Mouse (Mus musculus): ENCODE results near the gene Nfu1. TPM values are rescaled to one million over a fixed set of nuclear protein-coding genes. Genes with fewer than 3 reads are reported as not detected.

The Nfu1 gene
- total RNA-seq, 2 experiments from 2014 or later: 80.8 to 103 TPM

GRCm38 (mm10) chr6:87068209-87068608 is 59.2 kb downstream of the Nfu1 start:
- no peak for ATAC-seq (replicated peaks; ENCODE audit: poor library complexity, severe bottlenecking)

- no peak for ATAC-seq (replicated peaks; ENCODE audit: poor library complexity, severe bottlenecking)
Measured at GRCm38 (mm10) chr6:87069195-87069900, 60.3 kb downstream of the Nfu1 start.

- ATAC-seq (replicated peaks; ENCODE audit: poor library complexity, severe bottlenecking): no peak
Measured at GRCm38 (mm10) chr6:87070641-87071040, 61.6 kb downstream of the Nfu1 start.

- no peak for ATAC-seq (replicated peaks; ENCODE audit: poor library complexity, severe bottlenecking)
Measured at GRCm38 (mm10) chr6:87072759-87073158, 63.7 kb downstream of the Nfu1 start.

- ATAC-seq (replicated peaks; ENCODE audit: poor library complexity, severe bottlenecking): peak; percentile 59
Measured at GRCm38 (mm10) chr6:87075092-87075685, 66.2 kb downstream of the Nfu1 start.

Other genes starting within 250 kb of the Nfu1 start
- gene Anxa4, start 215.7 kb upstream of the Nfu1 start, total RNA-seq (2014; fragmentation: Nextera tagmentation): 11.9 and 16.4 TPM in 2 replicates
- gene Anxa4, start 215.7 kb upstream of the Nfu1 start, total RNA-seq (2017): 16.4 and 17.7 TPM in 2 replicates
- gene Aak1, start 159.7 kb upstream of the Nfu1 start, total RNA-seq (2014; fragmentation: Nextera tagmentation): 28.2 and 40.2 TPM in 2 replicates
- gene Aak1, start 159.7 kb upstream of the Nfu1 start, total RNA-seq (2017): 6.5 and 6.7 TPM in 2 replicates
- 17.9 and 23.4 TPM in 2 replicates for gene Gfpt1, start 33.6 kb downstream of the Nfu1 start, total RNA-seq (2014; fragmentation: Nextera tagmentation)
- 22.4 and 26.8 TPM in 2 replicates for gene Gfpt1, start 33.6 kb downstream of the Nfu1 start, total RNA-seq (2017)
- gene D6Ertd527e, start 95.5 kb downstream of the Nfu1 start, total RNA-seq (2014; fragmentation: Nextera tagmentation): not detected in 2 replicates
- gene D6Ertd527e, start 95.5 kb downstream of the Nfu1 start, total RNA-seq (2017): not detected in 2 replicates

Measured in granulocyte monocyte progenitor cell, adult 5-6 weeks (primary cell).